Comparison of ENCODE assay signal across 7 mouse cellular contexts in the genomic region with DNA sequence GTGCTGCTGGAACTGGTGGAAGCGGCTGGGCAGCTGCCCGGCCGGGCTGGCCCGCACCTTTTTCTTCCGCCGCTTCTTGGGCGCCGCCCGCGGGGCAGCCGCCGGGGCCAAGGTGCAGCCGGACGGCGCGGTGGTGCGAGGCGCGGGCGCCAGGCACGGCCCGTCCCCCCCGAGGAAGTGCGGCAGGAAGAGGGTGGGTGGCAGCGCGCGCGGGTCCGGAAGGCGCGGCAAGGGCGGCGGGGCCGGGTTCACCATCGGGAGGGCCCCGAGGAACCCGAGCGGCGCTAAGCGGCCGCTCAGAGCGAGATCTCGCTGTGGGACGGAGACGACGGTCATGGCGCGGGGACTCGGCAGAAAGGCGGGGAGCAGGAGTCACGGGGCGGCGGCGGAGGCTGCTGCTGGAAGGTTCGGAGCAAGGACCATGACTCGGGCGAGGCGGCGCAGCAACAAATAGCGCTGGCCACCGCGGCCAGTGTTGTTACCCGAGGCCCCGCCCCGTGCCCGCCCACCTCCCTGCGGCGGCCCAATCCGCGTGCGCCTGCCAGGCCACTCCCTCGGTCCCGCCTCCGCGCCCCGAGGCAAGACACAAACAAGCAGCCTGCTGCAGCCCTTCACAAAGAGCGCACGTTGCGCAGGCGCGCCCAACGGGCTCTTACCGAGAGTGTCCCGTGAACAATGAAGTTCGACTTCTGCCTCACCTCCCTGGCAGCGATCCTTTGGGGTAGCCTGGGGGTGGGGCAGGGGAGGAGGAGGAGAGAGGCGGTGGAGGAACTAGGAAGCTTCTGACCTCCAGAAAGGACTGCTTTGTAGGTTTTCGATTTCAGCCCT. TPM values are rescaled to one million over a fixed set of nuclear protein-coding genes. Genes with fewer than 3 reads are reported as not detected.
DNase-seq lines count a peak whose midpoint lies in the region; ATAC-seq and TF ChIP-seq lines count a peak whose summit lies in the region.

No protein-coding gene starts in this region.

- peak overlapping the region; percentile 99 for H3K27ac ChIP-seq in embryonic facial prominence, embryonic 11.5 days (replicated peaks; ENCODE audit: low read depth, low read length)
- peak overlapping the region; percentile 98 for H3K27ac ChIP-seq in kidney, adult 2 months (ENCODE audit: insufficient read depth, low read depth, low read length)
- H3K27ac ChIP-seq in limb, embryonic 12.5 days: peak overlapping the region; percentile 100
- peak overlapping the region; percentile 100 for H3K27ac ChIP-seq in midbrain, embryonic 15.5 days
- peak overlapping the region; percentile 100 for H3K27ac ChIP-seq in spleen, adult 2 months (ENCODE audit: insufficient read depth, low read length)

- H3K9me3 ChIP-seq in embryonic facial prominence, embryonic 11.5 days (replicated peaks; ENCODE audit: control insufficient read depth, low read length): no peaks in the 10 kb centered on the region
- no peaks in the 10 kb centered on the region for H3K9me3 ChIP-seq in limb, embryonic 12.5 days
- H3K9me3 ChIP-seq in midbrain, embryonic 15.5 days: no peaks in the 10 kb centered on the region

- H3K4me1 ChIP-seq in embryonic facial prominence, embryonic 11.5 days (ENCODE audit: control insufficient read depth, insufficient read depth, low read length): no peaks in the 10 kb centered on the region
- H3K4me1 ChIP-seq in kidney, adult 2 months (ENCODE audit: control insufficient read depth, insufficient read depth, low read length): peaks cover 6% of the 10 kb centered on the region
- H3K4me1 ChIP-seq in limb, embryonic 12.5 days (replicated peaks): peaks cover 23% of the 10 kb centered on the region
- H3K4me1 ChIP-seq in midbrain, embryonic 15.5 days: peaks cover 17% of the 10 kb centered on the region
- H3K4me1 ChIP-seq in spleen, adult 2 months (ENCODE audit: control insufficient read depth, insufficient read depth, insufficient read length): peaks cover 5% of the 10 kb centered on the region

- peak overlapping the region; percentile 98 for H3K4me3 ChIP-seq in embryonic facial prominence, embryonic 11.5 days (ENCODE audit: low read depth, low read length)
- peak overlapping the region; percentile 83 for H3K4me3 ChIP-seq in kidney, adult 2 months (ENCODE audit: insufficient read depth, low read depth, low read length)
- peak overlapping the region; percentile 97 for H3K4me3 ChIP-seq in limb, embryonic 12.5 days (replicated peaks)
- H3K4me3 ChIP-seq in midbrain, embryonic 15.5 days: peak overlapping the region; percentile 100
- H3K4me3 ChIP-seq in spleen, adult 2 months (ENCODE audit: extremely low read depth, insufficient read depth, insufficient read length): peak overlapping the region; percentile 99

- TF ChIP-seq POLR2A in kidney, adult 2 months (IDR thresholded peaks at IDR 0.05; ENCODE audit: low read depth, low read length): peak; percentile 94
- TF ChIP-seq POLR2A in spleen, adult 2 months (IDR thresholded peaks at IDR 0.05; ENCODE audit: low read depth, low read length): peak; percentile 96

- peak; percentile 99 for DNase-seq in adrenal gland, postnatal 14 days
- peak; percentile 99 for DNase-seq in embryonic facial prominence, embryonic 11.5 days (ENCODE audit: low spot score)
- DNase-seq in heart, adult 18-20 months: peak; percentile 98 to 99
- peak; percentile 99 for DNase-seq in kidney, adult 2 months
- DNase-seq in spleen, adult 2 months (ENCODE audit: low read depth in 1 of 2, low spot score in 2 of 2): peak; percentile 95 to 96

- H3K27me3 ChIP-seq in embryonic facial prominence, embryonic 11.5 days (ENCODE audit: control insufficient read depth, insufficient read depth, low read length): no peaks in the 10 kb centered on the region
- H3K27me3 ChIP-seq in kidney, adult 2 months (replicated peaks; ENCODE audit: control insufficient read depth, insufficient read depth, low read length): no peaks in the 10 kb centered on the region
- H3K27me3 ChIP-seq in limb, embryonic 12.5 days: no peaks in the 10 kb centered on the region
- no peaks in the 10 kb centered on the region for H3K27me3 ChIP-seq in midbrain, embryonic 15.5 days (replicated peaks)
- H3K27me3 ChIP-seq in spleen, adult 2 months (ENCODE audit: control insufficient read depth, insufficient read depth, low read length): no peaks in the 10 kb centered on the region

- no peaks in the 10 kb centered on the region; the same call in 1 of the 2 replicates for H3K36me3 ChIP-seq in embryonic facial prominence, embryonic 11.5 days (replicated peaks; ENCODE audit: control insufficient read depth, insufficient read depth, low read depth, low read length)
- H3K36me3 ChIP-seq in kidney, adult 2 months (ENCODE audit: control insufficient read depth, insufficient read depth, low read length): peaks cover 7% of the 10 kb centered on the region
- H3K36me3 ChIP-seq in limb, embryonic 12.5 days: peaks cover 31% of the 10 kb centered on the region
- H3K36me3 ChIP-seq in midbrain, embryonic 15.5 days (replicated peaks): peaks cover 3% of the 10 kb centered on the region; the same call in 1 of the 2 replicates
- peaks cover 20% of the 10 kb centered on the region for H3K36me3 ChIP-seq in spleen, adult 2 months (ENCODE audit: control insufficient read depth, insufficient read depth, low read length)

- peak overlapping the region; percentile 97 for H3K9ac ChIP-seq in embryonic facial prominence, embryonic 11.5 days (replicated peaks; ENCODE audit: low read length)
- peak overlapping the region; percentile 100 for H3K9ac ChIP-seq in limb, embryonic 12.5 days (replicated peaks)
- H3K9ac ChIP-seq in midbrain, embryonic 15.5 days: peak overlapping the region; percentile 96

- no peak for TF ChIP-seq CTCF in kidney, adult 2 months (conservative IDR thresholded peaks at IDR 0.05; ENCODE audit: insufficient read depth, insufficient read length, low read depth, low read length)
- no peak for TF ChIP-seq CTCF in spleen, adult 2 months (IDR thresholded peaks at IDR 0.05; ENCODE audit: extremely low read depth, insufficient read depth, insufficient read length, insufficient replicate concordance)

- WGBS in embryonic facial prominence, embryonic 11.5 days: under 1% methylated on average over 72 of the region's 88 CpGs
- under 1% methylated on average over 88 of the region's 88 CpGs for WGBS in kidney, adult 2 months
- WGBS in limb, embryonic 12.5 days: under 1% methylated on average over 88 of the region's 88 CpGs
- under 1% methylated on average over 81 of the region's 88 CpGs for WGBS in midbrain, embryonic 15.5 days
- WGBS in spleen, adult 2 months: under 1% methylated on average over 87 of the region's 88 CpGs

- peak; percentile 93 for ATAC-seq in embryonic facial prominence, embryonic 11.5 days (replicated peaks; ENCODE audit: insufficient number of reproducible peaks, low FRiP score, low TSS enrichment, low read depth)
- peak; percentile 93 for ATAC-seq in limb, embryonic 12.5 days (ENCODE audit: insufficient number of reproducible peaks, insufficient read depth, low FRiP score, low TSS enrichment, low read depth)
- ATAC-seq in midbrain, embryonic 15.5 days (replicated peaks): peak; percentile 95

- H3K4me2 ChIP-seq in embryonic facial prominence, embryonic 11.5 days (ENCODE audit: low read depth, low read length): peak overlapping the region; percentile 42
- peak overlapping the region; percentile 72 for H3K4me2 ChIP-seq in limb, embryonic 12.5 days
- H3K4me2 ChIP-seq in midbrain, embryonic 15.5 days: peak overlapping the region; percentile 54

RNA-seq across cellular contexts. Expression of a gene that starts 39.5 kb away (rescaled TPM):
- total RNA-seq in adrenal gland, postnatal 14 days (2021): 1.6 and 2.0 TPM in 2 replicates
- 8.5 and 10.8 TPM in 2 replicates for polyA plus RNA-seq in embryonic facial prominence, embryonic 11.5 days (2014; fragmentation: Nextera tagmentation; extraction: Ambion mirVana)
- total RNA-seq in heart, adult 18-20 months (2021): not detected
- polyA plus RNA-seq in kidney, adult 2 months (2012; rRNA removed): 0.18 and 0.36 TPM in 2 replicates
- polyA plus RNA-seq in limb, embryonic 12.5 days (2016; fragmentation: Nextera tagmentation; extraction: Ambion mirVana): 14.6 and 16.9 TPM in 2 replicates
- 59.7 and 68.8 TPM in 2 replicates for polyA plus RNA-seq in midbrain, embryonic 15.5 days (2015; fragmentation: Nextera tagmentation; extraction: Ambion mirVana)
- polyA plus RNA-seq in spleen, adult 2 months (2012; rRNA removed): 0.30 and 0.40 TPM in 2 replicates

RNA-seq across cellular contexts. Expression of a gene that starts 41.7 kb away (rescaled TPM):
- 192 and 224 TPM in 2 replicates for total RNA-seq in adrenal gland, postnatal 14 days (2021)
- polyA plus RNA-seq in embryonic facial prominence, embryonic 11.5 days (2014; fragmentation: Nextera tagmentation; extraction: Ambion mirVana): 115 TPM in 2 replicates
- total RNA-seq in heart, adult 18-20 months (2021): 100 to 1,000 TPM; 160 to 193 TPM
- 32.3 and 53.2 TPM in 2 replicates for polyA plus RNA-seq in kidney, adult 2 months (2012; rRNA removed)
- polyA plus RNA-seq in limb, embryonic 12.5 days (2016; fragmentation: Nextera tagmentation; extraction: Ambion mirVana): 127 and 128 TPM in 2 replicates
- 51.5 and 59.2 TPM in 2 replicates for polyA plus RNA-seq in midbrain, embryonic 15.5 days (2015; fragmentation: Nextera tagmentation; extraction: Ambion mirVana)
- 64.6 and 174 TPM in 2 replicates for polyA plus RNA-seq in spleen, adult 2 months (2012; rRNA removed)

RNA-seq across cellular contexts. Expression of a gene that starts 58.7 kb away (rescaled TPM):
- total RNA-seq in adrenal gland, postnatal 14 days (2021): 34.2 and 39.1 TPM in 2 replicates
- 0.48 and 1.1 TPM in 2 replicates for polyA plus RNA-seq in embryonic facial prominence, embryonic 11.5 days (2014; fragmentation: Nextera tagmentation; extraction: Ambion mirVana)
- 10 to 100 TPM; 69.3 to 77.0 TPM for total RNA-seq in heart, adult 18-20 months (2021)
- 3.9 and 5.2 TPM in 2 replicates for polyA plus RNA-seq in kidney, adult 2 months (2012; rRNA removed)
- polyA plus RNA-seq in limb, embryonic 12.5 days (2016; fragmentation: Nextera tagmentation; extraction: Ambion mirVana): 1.5 and 1.6 TPM in 2 replicates
- polyA plus RNA-seq in midbrain, embryonic 15.5 days (2015; fragmentation: Nextera tagmentation; extraction: Ambion mirVana): 2.3 and 2.8 TPM in 2 replicates
- polyA plus RNA-seq in spleen, adult 2 months (2012; rRNA removed): 1.3 TPM in 2 replicates

Comparison
In these comparisons a context has a peak if more than half of its experiments do, and no peak if none do; other contexts are left out.
1. Peak in every context shown above with its lines: DNase-seq, ATAC-seq, H3K4me3 ChIP-seq and H3K27ac ChIP-seq.